Mouse (Mus musculus) MEL (cell line): ENCODE measurements around the gene Shc4. TPM values are rescaled to one million over a fixed set of nuclear protein-coding genes. Genes with fewer than 3 reads are reported as not detected.

ENCODE experiments used
- DNase-seq: peaks from one replicate; pipeline ENCODE4 v3.0.0; 2011; ENCODE audit warnings: low read depth, low spot score
- H3K27ac ChIP-seq: 2 replicates; pipeline ENCODE4 v1.5.1; 2012; ENCODE audit warnings: low read depth, mild to moderate bottlenecking, control low read depth, low read length, moderate library complexity; ENCODE audit not compliant: control insufficient read depth
- H3K27me3 ChIP-seq, 2 experiments: fragments of 150-350 bp in 1 of 2; sonication (generic) in 1 of 2; 2 replicates each; pipeline ENCODE4 v1.6.1; 2012; ENCODE audit warnings: low read length in 2 of 2, mild to moderate bottlenecking in 2 of 2, improper control_type of control experiment in 1 of 2, moderate library complexity in 1 of 2; ENCODE audit not compliant: insufficient read depth in 2 of 2, control insufficient read depth in 1 of 2
- H3K36me3 ChIP-seq, 2 experiments: 2 replicates each; pipeline ENCODE4 v1.6.1; 2012 to 2014; ENCODE audit warnings: low read length in 2 of 2, improper control_type of control experiment in 1 of 2, inconsistent platforms in 1 of 2, mild to moderate bottlenecking in 1 of 2; ENCODE audit not compliant: insufficient read depth in 2 of 2, control insufficient read depth in 1 of 2
- H3K4me1 ChIP-seq, 2 experiments: fragments of 150-350 bp in 1 of 2; sonication (generic) in 1 of 2; 2 replicates each; pipeline ENCODE4 v1.6.1; 2012; ENCODE audit warnings: low read length in 2 of 2, improper control_type of control experiment in 1 of 2, mild to moderate bottlenecking in 1 of 2; ENCODE audit not compliant: insufficient read depth in 2 of 2, control insufficient read depth in 1 of 2
- H3K4me3 ChIP-seq, 2 experiments: fragments of 150-350 bp in 1 of 2; sonication (generic) in 1 of 2; 2 replicates each; pipeline ENCODE4 v1.5.1; 2012; ENCODE audit warnings: low read depth in 2 of 2, low read length in 2 of 2, mild to moderate bottlenecking in 2 of 2, moderate library complexity in 2 of 2, control low read depth in 1 of 2, improper control_type of control experiment in 1 of 2; ENCODE audit not compliant: control insufficient read depth in 1 of 2, insufficient read depth in 1 of 2
- H3K79me2 ChIP-seq: 2 replicates; pipeline ENCODE4 v1.6.1; 2012; ENCODE audit warnings: mild to moderate bottlenecking, low read length, moderate library complexity; ENCODE audit not compliant: control insufficient read depth, poor library complexity, insufficient read depth
- H3K9ac ChIP-seq: 2 replicates; pipeline ENCODE4 v1.6.1; 2012; ENCODE audit warnings: low read depth, mild to moderate bottlenecking, control low read depth, low read length, moderate library complexity; ENCODE audit not compliant: control insufficient read depth, poor library complexity, severe bottlenecking
- H3K9me3 ChIP-seq: fragments of 150-350 bp; sonication (generic); replicated peaks from 2 replicates; pipeline ENCODE4 v1.6.1; 2012; ENCODE audit warnings: mild to moderate bottlenecking, low read length, improper control_type of control experiment, moderate library complexity; ENCODE audit not compliant: insufficient read depth
- BHLHE40 ChIP-seq: IDR thresholded peaks from 2 replicates; pipeline ENCODE4 v1.6.1; 2012; ENCODE audit warnings: low read depth, mild to moderate bottlenecking, inconsistent platforms, low read length, improper control_type of control experiment, borderline replicate concordance
- CHD1 ChIP-seq: IDR thresholded peaks from 2 replicates; pipeline ENCODE4 v1.6.1; 2012; ENCODE audit warnings: low read depth, mild to moderate bottlenecking, inconsistent platforms, low read length, improper control_type of control experiment
- CHD2 ChIP-seq: IDR thresholded peaks from 2 replicates; pipeline ENCODE4 v1.6.1; 2011; ENCODE audit warnings: low read length, improper control_type of control experiment
- CTCF ChIP-seq, 3 experiments: IDR thresholded peaks in 2 of 3; conservative IDR thresholded peaks in 1 of 3; 2 replicates each; pipeline ENCODE4 v1.5.1; 2011 to 2012; ENCODE audit warnings: low read length in 3 of 3, low read depth in 2 of 3, mild to moderate bottlenecking in 2 of 3, improper control_type of control experiment in 1 of 3, inconsistent platforms in 1 of 3, mixed read lengths in 1 of 3, moderate library complexity in 1 of 3; ENCODE audit not compliant: control insufficient read depth in 1 of 3, insufficient read depth in 1 of 3, poor library complexity in 1 of 3, severe bottlenecking in 1 of 3
- E2F4 ChIP-seq: IDR thresholded peaks from 2 replicates; pipeline ENCODE4 v1.6.1; 2011; ENCODE audit warnings: low read depth, low read length, improper control_type of control experiment, borderline replicate concordance
- EP300 ChIP-seq, 2 experiments: IDR thresholded peaks; 2 replicates each; pipeline ENCODE4 v1.6.1; 2011; ENCODE audit warnings: improper control_type of control experiment in 2 of 2, low read length in 2 of 2, low read depth in 1 of 2, mild to moderate bottlenecking in 1 of 2
- ETS1 ChIP-seq: IDR thresholded peaks from 2 replicates; pipeline ENCODE4 v1.6.1; 2012; ENCODE audit warnings: low read depth, mild to moderate bottlenecking, inconsistent platforms, low read length, improper control_type of control experiment, moderate library complexity
- GABPA ChIP-seq: IDR thresholded peaks from 2 replicates; pipeline ENCODE4 v1.6.1; 2012; ENCODE audit warnings: low read depth, mild to moderate bottlenecking, inconsistent platforms, low read length, improper control_type of control experiment, moderate library complexity
- GATA1 ChIP-seq: IDR thresholded peaks from 2 replicates; pipeline ENCODE4 v1.6.1; 2011; ENCODE audit warnings: low read depth, low read length, improper control_type of control experiment
- HCFC1 ChIP-seq: IDR thresholded peaks from 2 replicates; pipeline ENCODE4 v1.6.1; 2012; ENCODE audit warnings: low read depth, mild to moderate bottlenecking, inconsistent platforms, low read length, improper control_type of control experiment, moderate library complexity
- JUND ChIP-seq: IDR thresholded peaks from 2 replicates; pipeline ENCODE4 v1.6.1; 2011; ENCODE audit warnings: low read depth, mild to moderate bottlenecking, improper control_type of control experiment, low read length
- KAT2A ChIP-seq: conservative IDR thresholded peaks from 2 replicates; pipeline ENCODE4 v1.6.1; 2012; ENCODE audit warnings: low read depth, low read length, improper control_type of control experiment, inconsistent platforms
- MAFK ChIP-seq: IDR thresholded peaks from 2 replicates; pipeline ENCODE4 v1.6.1; 2011; ENCODE audit warnings: low read depth, mild to moderate bottlenecking, low read length, improper control_type of control experiment, borderline replicate concordance
- MAZ ChIP-seq: IDR thresholded peaks from 2 replicates; pipeline ENCODE4 v1.6.1; 2012; ENCODE audit warnings: low read depth, mild to moderate bottlenecking, inconsistent platforms, low read length, improper control_type of control experiment
- MEF2A ChIP-seq: IDR thresholded peaks from 2 replicates; pipeline ENCODE4 v1.6.1; 2014; ENCODE audit warnings: low read depth, mild to moderate bottlenecking, inconsistent platforms, low read length, improper control_type of control experiment; ENCODE audit not compliant: poor library complexity, insufficient replicate concordance, severe bottlenecking; ENCODE audit errors: extremely low read depth
- MXI1 ChIP-seq: IDR thresholded peaks from 2 replicates; pipeline ENCODE4 v1.6.1; 2011; ENCODE audit warnings: mild to moderate bottlenecking, low read depth, low read length, improper control_type of control experiment
- MYB ChIP-seq: IDR thresholded peaks from 2 replicates; pipeline ENCODE4 v1.6.1; 2011; ENCODE audit warnings: mild to moderate bottlenecking, low read depth, low read length, improper control_type of control experiment
- MYC ChIP-seq: IDR thresholded peaks from 2 replicates; pipeline ENCODE4 v1.6.1; 2011; ENCODE audit warnings: low read depth, mild to moderate bottlenecking, low read length, improper control_type of control experiment, moderate library complexity
- NELFE ChIP-seq: IDR thresholded peaks from 2 replicates; pipeline ENCODE4 v1.6.1; 2011; ENCODE audit warnings: low read depth, low read length, improper control_type of control experiment
- NRF1 ChIP-seq: IDR thresholded peaks from 2 replicates; pipeline ENCODE4 v1.6.1; 2014; ENCODE audit warnings: low read depth, mild to moderate bottlenecking, inconsistent platforms, low read length, improper control_type of control experiment, moderate library complexity; ENCODE audit not compliant: poor library complexity, insufficient read depth, severe bottlenecking
- POLR2A ChIP-seq, 2 experiments: IDR thresholded peaks; 2 replicates each; pipeline ENCODE4 v1.6.1; 2011 to 2012; ENCODE audit warnings: low read length in 2 of 2, mild to moderate bottlenecking in 2 of 2, control low read depth in 1 of 2, improper control_type of control experiment in 1 of 2, low read depth in 1 of 2, moderate library complexity in 1 of 2; ENCODE audit not compliant: control insufficient read depth in 1 of 2, insufficient read depth in 1 of 2, poor library complexity in 1 of 2
- POLR2AphosphoS2 ChIP-seq: IDR thresholded peaks from 2 replicates; pipeline ENCODE4 v1.6.1; 2011; ENCODE audit warnings: low read length, improper control_type of control experiment
- POLR2AphosphoS5 ChIP-seq: IDR thresholded peaks from 2 replicates; pipeline ENCODE4 v1.6.1; 2012; ENCODE audit warnings: low read depth, borderline replicate concordance, mild to moderate bottlenecking, inconsistent platforms, low read length, moderate library complexity, mixed read lengths
- RAD21 ChIP-seq: IDR thresholded peaks from 2 replicates; pipeline ENCODE4 v1.6.1; 2011; ENCODE audit warnings: mild to moderate bottlenecking, low read depth, low read length, improper control_type of control experiment
- RCOR1 ChIP-seq: IDR thresholded peaks from 2 replicates; pipeline ENCODE4 v1.6.1; 2012; ENCODE audit warnings: low read depth, mild to moderate bottlenecking, inconsistent platforms, low read length, improper control_type of control experiment
- SMC3 ChIP-seq: IDR thresholded peaks from 2 replicates; pipeline ENCODE4 v1.6.1; 2011; ENCODE audit warnings: low read depth, low read length, improper control_type of control experiment
- TAL1 ChIP-seq: IDR thresholded peaks from 2 replicates; pipeline ENCODE4 v1.6.1; 2012; ENCODE audit warnings: mild to moderate bottlenecking, inconsistent platforms, low read length, moderate library complexity, mixed read lengths
- TBP ChIP-seq: IDR thresholded peaks from 2 replicates; pipeline ENCODE4 v1.8.0; 2011; ENCODE audit warnings: low read depth, low read length, improper control_type of control experiment
- TCF12 ChIP-seq: IDR thresholded peaks from 2 replicates; pipeline ENCODE4 v1.6.1; 2014; ENCODE audit warnings: low read depth, mild to moderate bottlenecking, inconsistent platforms, low read length, improper control_type of control experiment, moderate library complexity
- UBTF ChIP-seq: IDR thresholded peaks from 2 replicates; pipeline ENCODE4 v1.6.1; 2012; ENCODE audit warnings: low read depth, mild to moderate bottlenecking, inconsistent platforms, low read length, improper control_type of control experiment, moderate library complexity, borderline replicate concordance; ENCODE audit not compliant: insufficient read depth
- USF2 ChIP-seq, 2 experiments: IDR thresholded peaks; 2 replicates each; pipeline ENCODE4 v1.6.1; 2011 to 2012; ENCODE audit warnings: improper control_type of control experiment in 2 of 2, low read length in 2 of 2, borderline replicate concordance in 1 of 2, inconsistent platforms in 1 of 2, low read depth in 1 of 2, mild to moderate bottlenecking in 1 of 2; ENCODE audit not compliant: insufficient read depth in 1 of 2
- ZC3H11A ChIP-seq: IDR thresholded peaks from 2 replicates; pipeline ENCODE4 v1.6.1; 2012; ENCODE audit warnings: low read depth, mild to moderate bottlenecking, inconsistent platforms, low read length, improper control_type of control experiment
- ZKSCAN1 ChIP-seq: IDR thresholded peaks from 2 replicates; pipeline ENCODE4 v1.6.1; 2012; ENCODE audit warnings: low read depth, mild to moderate bottlenecking, inconsistent platforms, low read length, improper control_type of control experiment, moderate library complexity
- ZNF384 ChIP-seq: IDR thresholded peaks from 2 replicates; pipeline ENCODE4 v1.6.1; 2012; ENCODE audit warnings: low read depth, mild to moderate bottlenecking, inconsistent platforms, low read length, improper control_type of control experiment
- polyA plus RNA-seq, 2 experiments: library from polyadenylated mRNA; stranded (reverse) in 1 of 2; unstranded in 1 of 2; fragments of >175 nt in 1 of 2; fragments of >200 nt in 1 of 2; gene quantifications; 2 replicates each; pipeline versions ENCODE4 v1.2.1 to v1.2.4; 2012; ENCODE audit warnings: low replicate concordance in 2 of 2, low read depth in 1 of 2; ENCODE audit not compliant: insufficient read length in 2 of 2, insufficient read depth in 1 of 2, missing spikeins in 1 of 2
- total RNA-seq: library from RNA; depleted of rRNA; stranded (reverse); fragments of 300-350 nt; gene quantifications from 2 replicates; pipeline ENCODE4 v1.2.3, GENCODE M21; 2012

Shc4 gene
- total and polyA plus RNA-seq, 3 experiments, result 0.38 to 1.1 TPM; not detected in 1

DNA sequence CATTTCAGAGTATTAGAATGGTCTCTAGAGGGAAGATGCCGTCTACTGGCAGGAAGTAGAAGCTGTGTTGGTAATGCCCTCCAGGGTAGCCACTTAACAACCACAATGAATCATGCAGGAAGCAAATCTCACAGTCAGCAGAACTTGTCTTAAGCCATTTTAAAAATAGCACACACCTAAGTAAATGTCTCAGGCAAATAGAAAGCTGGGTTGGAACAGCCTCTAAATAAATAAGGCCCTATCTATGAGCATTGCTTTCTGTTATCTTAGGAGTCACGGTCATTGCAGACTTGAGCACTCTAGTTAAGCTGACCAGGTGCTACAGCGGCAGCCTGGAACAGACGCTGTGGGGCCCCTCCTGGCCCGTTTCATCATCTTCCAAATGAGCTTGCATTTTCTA is 56.8 kb downstream of the Shc4 start (continued):
- TF ChIP-seq USF2 (IDR thresholded peaks at IDR 0.05; ENCODE audit: borderline replicate concordance in 1 of 2, insufficient read depth in 1 of 2, low read depth in 1 of 2, low read length in 2 of 2) (no peak), UBTF (no peak), MYB (no peak), POLR2A (IDR thresholded peaks at IDR 0.05; ENCODE audit: control insufficient read depth in 1 of 2, insufficient read depth in 1 of 2, low read depth in 1 of 2, low read length in 2 of 2, poor library complexity in 1 of 2) (no peak)

DNA sequence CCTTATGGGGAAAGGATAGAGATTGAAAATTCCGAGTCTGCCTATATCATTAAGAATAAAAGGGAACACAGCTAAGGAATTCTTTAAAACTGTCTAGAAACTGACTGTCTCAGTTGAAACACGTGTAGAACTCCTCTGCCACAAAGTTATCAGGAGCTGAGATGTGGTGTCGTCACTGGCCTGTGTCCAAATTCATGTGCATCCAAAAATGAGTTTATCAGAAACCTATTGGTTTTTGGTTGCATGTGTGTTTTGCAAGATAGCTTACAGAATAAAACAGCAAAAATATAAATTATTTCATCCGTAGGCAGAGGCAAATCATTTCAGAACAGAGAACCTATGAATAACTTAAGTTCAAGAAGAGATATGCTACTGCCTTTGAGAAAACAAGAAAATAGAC is 57.3 kb downstream of the Shc4 start:
- Histone ChIP-seq H3K4me1 (peaks cover 19 to 36% of the 10 kb centered on the region in 2 experiments), H3K36me3 (peaks cover 0 to 32% of the 10 kb centered on the region in 2 experiments; a peak in 2 of 4 replicates)
- TF ChIP-seq ZNF384 (no peak), ETS1 (peak; percentile 97), MAZ (no peak), NELFE (no peak), NRF1 (no peak), POLR2AphosphoS5 (no peak), USF2 (IDR thresholded peaks at IDR 0.05; ENCODE audit: borderline replicate concordance in 1 of 2, insufficient read depth in 1 of 2, low read depth in 1 of 2, low read length in 2 of 2) (no peak), CHD2 (no peak), MYB (no peak), GABPA (no peak), MYC (peak; percentile 97), GATA1 (peak; percentile 91), UBTF (no peak), RCOR1 (peak; percentile 87), CTCF (IDR thresholded peaks at IDR 0.05 in 2 of 3, conservative IDR thresholded peaks at IDR 0.05 in 1 of 3; ENCODE audit: control insufficient read depth in 1 of 3, insufficient read depth in 1 of 3, low read depth in 2 of 3, low read length in 3 of 3, poor library complexity in 1 of 3, severe bottlenecking in 1 of 3) (no peak), KAT2A (no peak), POLR2A (IDR thresholded peaks at IDR 0.05; ENCODE audit: control insufficient read depth in 1 of 2, insufficient read depth in 1 of 2, low read depth in 1 of 2, low read length in 2 of 2, poor library complexity in 1 of 2) (no peak), MAFK (0 out of 2 replicates have a peak, but pooled peaks have one; percentile 51), TAL1 (peak; percentile 45), TCF12 (peak; percentile 94), BHLHE40 (peak; percentile 94), MEF2A (no peak), RAD21 (no peak), JUND (0 out of 2 replicates have a peak, but pooled peaks have one; percentile 57), SMC3 (no peak), MXI1 (peak; percentile 97), E2F4 (no peak), TBP (no peak), CHD1 (no peak), ZKSCAN1 (no peak), EP300 (IDR thresholded peaks at IDR 0.05; ENCODE audit: low read depth in 1 of 2, low read length in 2 of 2) (peak; percentile 88 to 92), HCFC1 (peak; percentile 44; the same call in 1 of the 2 replicates), ZC3H11A (no peak), POLR2AphosphoS2 (no peak)

More for the DNA sequence above, 57.3 kb downstream of the Shc4 start:
- Histone ChIP-seq H3K9ac (peak overlapping the region; percentile 26; the same call in 1 of the 2 replicates), H3K27me3 (no peaks in the 10 kb centered on the region), H3K9me3 (no peaks in the 10 kb centered on the region), H3K4me3 (no peak overlapping the region; a peak in 1 of 4 replicates), H3K79me2 (no peaks in the 10 kb centered on the region), H3K27ac (peak overlapping the region; percentile 66)
- peak; percentile 91 for DNase-seq
